Mouse (Mus musculus): ENCODE measurements around the gene Ercc6. TPM values are rescaled to one million over a fixed set of nuclear protein-coding genes. Genes with fewer than 3 reads are reported as not detected.

Gene Ercc6
- polyA plus RNA-seq, 1 experiment, result 4.1 TPM

DNA sequence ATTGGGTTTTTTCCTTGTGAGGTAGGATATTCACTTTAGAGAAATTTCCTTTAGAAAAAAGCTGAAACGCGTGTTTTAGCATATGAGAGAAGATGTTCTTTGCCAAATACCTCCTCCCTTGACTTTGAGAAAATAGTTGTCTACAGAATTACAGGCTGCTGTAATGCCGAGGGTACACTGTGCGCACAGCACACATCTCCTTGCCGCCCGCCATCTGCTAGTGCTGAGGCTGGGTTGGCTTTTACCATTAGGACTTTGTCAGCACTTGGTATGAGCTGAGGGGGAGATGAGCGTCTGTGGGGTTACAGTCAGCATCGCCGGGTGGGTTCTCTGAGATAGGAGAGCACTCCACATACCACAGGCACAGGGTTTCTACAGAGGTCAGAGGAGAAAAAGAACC lies 13.9 kb downstream of the Ercc6 start:
- H3K4me3 ChIP-seq (ENCODE audit: extremely low read depth, insufficient read depth, insufficient read length), result no peak overlapping the region
- no peaks in the 10 kb centered on the region for H3K27me3 ChIP-seq (ENCODE audit: control insufficient read depth, insufficient read depth, low read length)
- H3K27ac ChIP-seq (ENCODE audit: insufficient read depth, low read length), result no peak overlapping the region
- no peaks in the 10 kb centered on the region for H3K4me1 ChIP-seq (ENCODE audit: control insufficient read depth, insufficient read depth, insufficient read length)
- TF ChIP-seq CTCF (IDR thresholded peaks at IDR 0.05; ENCODE audit: extremely low read depth, insufficient read depth, insufficient read length, insufficient replicate concordance) (no peak), POLR2A (IDR thresholded peaks at IDR 0.05; ENCODE audit: low read depth, low read length) (no peak)
- 92% methylated on average over 9 of the region's 9 CpGs for WGBS
- H3K36me3 ChIP-seq (ENCODE audit: control insufficient read depth, insufficient read depth, low read length), result peaks cover 16% of the 10 kb centered on the region
- no peak for DNase-seq (ENCODE audit: low read depth in 1 of 2, low spot score in 2 of 2)

DNA sequence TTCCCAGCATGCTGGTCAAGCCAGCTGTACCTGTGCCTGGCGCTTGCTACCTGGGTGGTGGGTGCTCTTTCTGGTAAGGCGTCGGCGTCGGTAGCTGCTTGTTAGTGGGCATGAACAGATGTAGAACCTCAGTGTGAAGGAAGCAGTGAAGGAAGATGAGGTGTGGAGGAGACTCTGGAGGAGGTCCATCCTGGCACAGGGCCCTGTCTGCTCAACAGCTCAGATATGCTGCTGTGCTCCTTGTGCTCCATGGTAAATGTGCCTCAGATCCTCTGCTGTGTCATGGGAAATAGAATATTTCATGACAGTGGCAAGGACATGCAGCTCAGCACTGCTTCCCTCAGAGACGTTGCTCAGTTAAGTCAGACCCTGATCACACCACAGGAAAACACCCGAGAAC lies 15.7 kb downstream of the Ercc6 start:
- DNase-seq (ENCODE audit: low read depth in 1 of 2, low spot score in 2 of 2), result no peak
- 92% methylated on average over 7 of the region's 7 CpGs for WGBS
- Histone ChIP-seq H3K27me3 (ENCODE audit: control insufficient read depth, insufficient read depth, low read length) (no peaks in the 10 kb centered on the region), H3K36me3 (ENCODE audit: control insufficient read depth, insufficient read depth, low read length) (peaks cover 14% of the 10 kb centered on the region), H3K4me1 (ENCODE audit: control insufficient read depth, insufficient read depth, insufficient read length) (no peaks in the 10 kb centered on the region), H3K27ac (ENCODE audit: insufficient read depth, low read length) (no peak overlapping the region), H3K4me3 (ENCODE audit: extremely low read depth, insufficient read depth, insufficient read length) (no peak overlapping the region)
- TF ChIP-seq POLR2A (IDR thresholded peaks at IDR 0.05; ENCODE audit: low read depth, low read length) (no peak), CTCF (IDR thresholded peaks at IDR 0.05; ENCODE audit: extremely low read depth, insufficient read depth, insufficient read length, insufficient replicate concordance) (no peak)

DNA sequence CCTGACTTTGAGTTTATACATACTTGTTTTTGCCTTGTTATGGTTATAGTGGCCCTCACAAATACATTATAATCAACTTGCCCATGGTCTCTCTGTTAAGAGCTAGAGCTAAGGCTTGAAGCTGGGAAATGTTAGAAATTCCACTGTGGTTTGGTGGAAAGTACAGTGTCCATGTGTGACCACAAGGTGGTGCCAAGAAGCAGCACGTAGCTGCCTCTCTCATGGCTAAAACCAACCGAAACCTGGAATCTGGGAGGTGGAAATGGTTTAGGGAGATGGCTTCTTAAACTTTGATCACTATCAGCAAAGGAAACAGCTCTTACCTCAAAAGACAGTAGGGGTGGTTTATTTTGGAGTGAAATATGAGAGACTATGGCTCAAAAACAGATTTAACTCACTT lies 17.6 kb downstream of the Ercc6 start:
- Histone ChIP-seq H3K27me3 (ENCODE audit: control insufficient read depth, insufficient read depth, low read length) (no peaks in the 10 kb centered on the region), H3K4me3 (ENCODE audit: extremely low read depth, insufficient read depth, insufficient read length) (no peak overlapping the region), H3K36me3 (ENCODE audit: control insufficient read depth, insufficient read depth, low read length) (peaks cover 12% of the 10 kb centered on the region), H3K4me1 (ENCODE audit: control insufficient read depth, insufficient read depth, insufficient read length) (no peaks in the 10 kb centered on the region), H3K27ac (ENCODE audit: insufficient read depth, low read length) (no peak overlapping the region)
- 42% methylated on average over 2 of the region's 2 CpGs for WGBS
- no peak for TF ChIP-seq CTCF (IDR thresholded peaks at IDR 0.05; ENCODE audit: extremely low read depth, insufficient read depth, insufficient read length, insufficient replicate concordance)
- no peak for TF ChIP-seq POLR2A (IDR thresholded peaks at IDR 0.05; ENCODE audit: low read depth, low read length)
- no peak for DNase-seq (ENCODE audit: low read depth in 1 of 2, low spot score in 2 of 2)

DNA sequence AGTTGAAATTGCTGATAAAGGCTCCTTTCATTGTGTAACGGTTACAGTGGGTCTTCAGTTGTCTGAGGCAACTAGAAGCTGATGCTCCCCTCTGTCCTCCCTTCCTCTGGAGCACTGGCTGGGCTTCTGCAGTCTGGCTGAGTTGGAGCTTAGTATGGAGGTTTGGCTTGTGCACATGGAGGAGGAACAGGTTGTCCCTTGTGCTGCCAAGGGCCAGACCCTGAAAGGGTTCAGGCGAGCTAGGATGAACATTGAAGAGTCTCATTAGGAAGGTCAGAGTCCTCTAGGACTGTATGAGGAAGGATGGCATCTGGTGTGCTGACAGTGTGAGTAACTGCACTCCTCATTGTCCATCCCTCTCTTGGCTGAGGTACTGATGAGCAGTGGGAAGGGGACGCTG lies 18.1 kb downstream of the Ercc6 start:
- WGBS, result 92% methylated on average over 3 of the region's 3 CpGs
- TF ChIP-seq CTCF (IDR thresholded peaks at IDR 0.05; ENCODE audit: extremely low read depth, insufficient read depth, insufficient read length, insufficient replicate concordance), result no peak
- no peak for TF ChIP-seq POLR2A (IDR thresholded peaks at IDR 0.05; ENCODE audit: low read depth, low read length)
- H3K4me1 ChIP-seq (ENCODE audit: control insufficient read depth, insufficient read depth, insufficient read length), result no peaks in the 10 kb centered on the region

DNA sequence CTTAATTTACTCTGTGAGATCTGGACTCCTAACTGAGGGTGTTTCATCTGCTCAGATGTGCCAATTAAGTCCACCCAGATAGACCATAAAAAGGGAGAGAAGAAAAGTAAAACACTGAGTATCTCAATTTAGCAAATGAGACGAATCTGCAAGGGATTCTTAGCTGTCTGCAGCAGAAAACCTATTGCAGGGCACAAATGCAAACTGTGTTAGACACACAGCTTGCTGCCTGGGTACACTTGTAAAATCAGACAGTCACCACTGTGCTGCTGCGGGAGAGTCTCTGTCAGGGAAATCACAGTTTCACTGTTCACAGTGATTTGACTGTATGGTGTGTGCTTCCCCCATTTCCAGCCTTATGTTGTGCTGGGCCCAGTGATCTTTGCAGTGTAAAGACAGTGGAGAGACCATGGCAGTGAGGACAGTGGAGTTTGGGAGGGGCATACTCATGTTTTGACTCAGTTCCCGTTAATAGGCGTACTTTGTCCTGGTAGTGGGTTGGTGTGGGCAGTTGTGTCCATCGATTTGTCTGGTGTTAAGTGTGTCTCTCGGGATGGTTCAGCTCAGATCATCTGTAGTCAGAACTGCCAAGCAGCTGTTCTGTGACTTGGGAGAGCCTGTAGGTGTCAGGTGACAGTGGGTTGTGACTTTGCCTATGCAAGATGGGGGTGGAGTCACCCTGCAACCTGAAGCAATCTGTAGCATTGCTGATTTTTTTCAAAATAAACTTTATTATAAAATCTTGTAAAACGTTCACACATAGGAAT lies 19.2 kb downstream of the Ercc6 start:
- no peak for DNase-seq (ENCODE audit: low read depth in 1 of 2, low spot score in 2 of 2)
- H3K27me3 ChIP-seq (ENCODE audit: control insufficient read depth, insufficient read depth, low read length), result no peaks in the 10 kb centered on the region
- 85% methylated on average over 7 of the region's 7 CpGs for WGBS
- H3K4me3 ChIP-seq (ENCODE audit: extremely low read depth, insufficient read depth, insufficient read length), result no peak overlapping the region
- TF ChIP-seq CTCF (IDR thresholded peaks at IDR 0.05; ENCODE audit: extremely low read depth, insufficient read depth, insufficient read length, insufficient replicate concordance) (no peak), POLR2A (IDR thresholded peaks at IDR 0.05; ENCODE audit: low read depth, low read length) (no peak)
- H3K4me1 ChIP-seq (ENCODE audit: control insufficient read depth, insufficient read depth, insufficient read length), result no peaks in the 10 kb centered on the region
- no peak overlapping the region for H3K27ac ChIP-seq (ENCODE audit: insufficient read depth, low read length)
- peaks cover 1% of the 10 kb centered on the region for H3K36me3 ChIP-seq (ENCODE audit: control insufficient read depth, insufficient read depth, low read length)

More for the DNA sequence above, 18.1 kb downstream of the Ercc6 start:
- no peak overlapping the region for H3K27ac ChIP-seq (ENCODE audit: insufficient read depth, low read length)
- DNase-seq (ENCODE audit: low read depth in 1 of 2, low spot score in 2 of 2), result no peak
- no peak overlapping the region for H3K4me3 ChIP-seq (ENCODE audit: extremely low read depth, insufficient read depth, insufficient read length)
- no peaks in the 10 kb centered on the region for H3K27me3 ChIP-seq (ENCODE audit: control insufficient read depth, insufficient read depth, low read length)
- H3K36me3 ChIP-seq (ENCODE audit: control insufficient read depth, insufficient read depth, low read length), result peaks cover 8% of the 10 kb centered on the region

DNA sequence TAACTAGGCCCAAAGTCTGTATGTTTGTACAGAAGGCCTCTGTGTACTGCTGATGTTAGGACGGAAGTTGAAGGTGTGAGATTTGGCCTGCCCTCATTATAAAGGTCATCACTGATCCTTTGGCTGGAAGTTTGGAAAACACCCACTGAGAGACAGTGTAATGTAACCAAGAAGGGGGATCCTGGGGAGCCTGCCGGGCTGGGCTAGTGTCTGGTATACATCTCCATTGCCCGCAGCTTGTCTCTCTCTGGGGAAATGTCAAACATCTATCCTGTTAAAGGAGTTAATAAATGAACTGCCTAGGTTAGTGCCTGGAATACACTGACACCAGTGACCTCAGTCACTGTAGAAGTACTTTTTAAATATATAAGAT lies 19.8 kb downstream of the Ercc6 start:
- no peak overlapping the region for H3K27ac ChIP-seq (ENCODE audit: insufficient read depth, low read length)
- no peaks in the 10 kb centered on the region for H3K27me3 ChIP-seq (ENCODE audit: control insufficient read depth, insufficient read depth, low read length)
- TF ChIP-seq CTCF (IDR thresholded peaks at IDR 0.05; ENCODE audit: extremely low read depth, insufficient read depth, insufficient read length, insufficient replicate concordance) (no peak), POLR2A (IDR thresholded peaks at IDR 0.05; ENCODE audit: low read depth, low read length) (no peak)
- no peak overlapping the region for H3K4me3 ChIP-seq (ENCODE audit: extremely low read depth, insufficient read depth, insufficient read length)
- peaks cover 1% of the 10 kb centered on the region for H3K36me3 ChIP-seq (ENCODE audit: control insufficient read depth, insufficient read depth, low read length)
- no peaks in the 10 kb centered on the region for H3K4me1 ChIP-seq (ENCODE audit: control insufficient read depth, insufficient read depth, insufficient read length)
- no peak for DNase-seq (ENCODE audit: low read depth in 1 of 2, low spot score in 2 of 2)
- 95% methylated on average over 3 of the region's 3 CpGs for WGBS

DNA sequence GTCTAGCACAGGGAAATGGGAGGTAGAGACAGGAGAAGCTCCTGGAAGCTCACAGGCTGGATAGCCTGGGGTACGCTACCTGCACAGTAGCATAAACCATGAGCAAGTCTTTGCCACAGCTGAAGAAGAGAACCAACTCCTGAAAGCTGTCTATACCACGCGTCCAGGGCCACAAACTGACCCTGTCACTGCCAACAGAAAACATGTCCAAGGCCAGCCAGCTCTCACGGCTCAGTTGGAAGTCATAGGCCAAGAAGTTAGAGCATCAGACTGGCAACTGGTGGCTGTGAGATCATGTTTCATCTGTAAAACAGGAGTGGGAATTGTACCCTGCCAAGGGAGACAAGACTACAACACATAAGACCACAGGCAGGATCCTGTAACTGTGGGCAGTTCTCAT lies 20.3 kb downstream of the Ercc6 start:
- WGBS, result 90% methylated on average over 4 of the region's 4 CpGs
- TF ChIP-seq POLR2A (IDR thresholded peaks at IDR 0.05; ENCODE audit: low read depth, low read length) (no peak), CTCF (IDR thresholded peaks at IDR 0.05; ENCODE audit: extremely low read depth, insufficient read depth, insufficient read length, insufficient replicate concordance) (no peak)
- H3K27me3 ChIP-seq (ENCODE audit: control insufficient read depth, insufficient read depth, low read length), result no peaks in the 10 kb centered on the region
- H3K4me1 ChIP-seq (ENCODE audit: control insufficient read depth, insufficient read depth, insufficient read length), result no peaks in the 10 kb centered on the region
- no peak for DNase-seq (ENCODE audit: low read depth in 1 of 2, low spot score in 2 of 2)
- H3K4me3 ChIP-seq (ENCODE audit: extremely low read depth, insufficient read depth, insufficient read length), result no peak overlapping the region
- H3K36me3 ChIP-seq (ENCODE audit: control insufficient read depth, insufficient read depth, low read length), result peaks cover 1% of the 10 kb centered on the region
- no peak overlapping the region for H3K27ac ChIP-seq (ENCODE audit: insufficient read depth, low read length)

Data from spleen, adult 2 months (tissue).